Mouse (Mus musculus) bone marrow macrophage, adult 2 months (primary cell): ENCODE results near the gene 3110082J24Rik.

Source experiments
- CTCF ChIP-seq: IDR thresholded peaks from 2 replicates; pipeline ENCODE4 v1.5.1; 2012; ENCODE audit warnings: low read depth, mild to moderate bottlenecking, low read length, moderate library complexity
- POLR2A ChIP-seq: IDR thresholded peaks from 2 replicates; pipeline ENCODE4 v1.6.1; 2012; ENCODE audit warnings: mild to moderate bottlenecking, low read depth, low read length, borderline replicate concordance

DNA sequence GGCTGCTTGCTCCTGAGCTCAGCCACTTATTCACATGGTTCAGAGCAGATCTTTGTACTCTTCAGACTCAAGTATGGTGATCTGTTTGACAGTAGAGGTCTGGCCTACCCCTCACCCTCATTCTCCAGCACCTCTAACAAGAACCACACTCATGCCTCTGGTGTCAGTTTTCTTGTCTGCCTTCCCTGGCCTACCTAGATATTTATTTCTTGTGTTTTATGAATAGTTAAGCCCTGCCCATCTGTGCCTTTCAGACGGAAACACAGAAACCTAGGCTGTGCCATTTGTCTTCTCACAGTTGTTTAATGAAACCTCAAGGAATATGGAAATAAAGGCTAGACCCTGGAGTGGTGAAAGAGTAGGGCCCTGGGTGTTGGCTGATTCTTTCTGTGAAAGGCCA is 12.1 kb upstream of the 3110082J24Rik start:
- TF ChIP-seq CTCF (no peak), POLR2A (no peak)
